Mouse (Mus musculus) liver, embryonic 15.5 days (tissue): ENCODE measurements around the gene Fam19a3. TPM values are rescaled to one million over a fixed set of nuclear protein-coding genes. Genes with fewer than 3 reads are reported as not detected.

Experiments
- ATAC-seq: fragments of 200-750 bp; cut with Nextera tagmentation; 2 replicates; pipeline ENCODE4 v1.8.0; 2017; ENCODE audit warnings: moderate number of reproducible peaks, mild to moderate bottlenecking, moderate library complexity; ENCODE audit not compliant: insufficient read depth
- H3K27ac ChIP-seq: fragments of 300-500 bp; sonication (generic); replicated peaks from 2 replicates; pipeline ENCODE4 v1.5.1; 2015; ENCODE audit warnings: mild to moderate bottlenecking, inconsistent platforms
- H3K27me3 ChIP-seq: fragments of 300-500 bp; sonication (generic); 2 replicates; pipeline ENCODE4 v1.6.1; 2015; ENCODE audit warnings: mild to moderate bottlenecking, inconsistent platforms
- H3K36me3 ChIP-seq: fragments of 300-500 bp; sonication (generic); replicated peaks from 2 replicates; pipeline ENCODE4 v1.6.1; 2015; ENCODE audit warnings: moderate library complexity, mild to moderate bottlenecking, inconsistent platforms
- H3K4me1 ChIP-seq: fragments of 300-500 bp; sonication (generic); replicated peaks from 2 replicates; pipeline ENCODE4 v1.6.1; 2015; ENCODE audit warnings: inconsistent platforms
- H3K4me2 ChIP-seq: fragments of 300-500 bp; sonication (generic); 2 replicates; pipeline ENCODE4 v1.6.1; 2015; ENCODE audit warnings: moderate library complexity, mild to moderate bottlenecking, inconsistent platforms
- H3K4me3 ChIP-seq: fragments of 300-500 bp; sonication (generic); replicated peaks from 2 replicates; pipeline ENCODE4 v1.5.1; 2015; ENCODE audit warnings: mild to moderate bottlenecking, inconsistent platforms
- H3K9ac ChIP-seq: fragments of 300-500 bp; sonication (generic); 2 replicates; pipeline ENCODE4 v1.6.1; 2015; ENCODE audit warnings: moderate library complexity, mild to moderate bottlenecking, inconsistent platforms
- H3K9me3 ChIP-seq: fragments of 300-500 bp; sonication (generic); replicated peaks from 2 replicates; pipeline ENCODE4 v1.6.1; 2016; ENCODE audit warnings: inconsistent platforms
- WGBS: fragments of 180-500 bp; shearing (Covaris S2); methylation state at CpG from one replicate; pipeline ENCODE4 v1.1.7; 2015; ENCODE audit warnings: mixed read lengths; ENCODE audit not compliant: insufficient replicate concordance; 5-methylcytosine and 5-hydroxymethylcytosine counted together
- polyA plus RNA-seq: library from polyadenylated mRNA; unstranded; fragments of >200 nt; fragmentation: Nextera tagmentation; extraction: Ambion mirVana; gene quantifications from 2 replicates; pipeline ENCODE4 v1.2.1, GENCODE M21; 2015

The Fam19a3 gene
- polyA plus RNA-seq, 1 experiment from 2014 or later = not detected

GRCm38 (mm10) chr3:104791671-104792070, 10.0 kb upstream of the Fam19a3 start:
- Histone ChIP-seq H3K4me3 (no peak overlapping the region), H3K27ac (no peak overlapping the region), H3K4me2 (no peak overlapping the region), H3K4me1 (peaks cover 50% of the 10 kb centered on the region), H3K36me3 (peaks cover 14% of the 10 kb centered on the region), H3K27me3 (peaks cover 41% of the 10 kb centered on the region), H3K9ac (no peak overlapping the region), H3K9me3 (no peaks in the 10 kb centered on the region)
- WGBS = 74% methylated on average over 8 of the region's 8 CpGs
- no peak for ATAC-seq

- Histone ChIP-seq H3K4me1 (peaks cover 46% of the 10 kb centered on the region), H3K9me3 (no peaks in the 10 kb centered on the region), H3K27me3 (peaks cover 47% of the 10 kb centered on the region), H3K27ac (no peak overlapping the region), H3K36me3 (peaks cover 11% of the 10 kb centered on the region; the same call in 1 of the 2 replicates), H3K9ac (no peak overlapping the region), H3K4me3 (no peak overlapping the region), H3K4me2 (0 out of 2 replicates have a peak overlapping the region, but pooled peaks have one; percentile 67)
- WGBS = 49% methylated on average over 4 of the region's 4 CpGs
- no peak for ATAC-seq
Observed at GRCm38 (mm10) chr3:104791017-104791416, 9.4 kb upstream of the Fam19a3 start.

GRCm38 (mm10) chr3:104790401-104790937, 8.8 kb upstream of the Fam19a3 start:
- H3K27ac ChIP-seq = no peak overlapping the region
- peaks cover 40% of the 10 kb centered on the region for H3K4me1 ChIP-seq
- WGBS = 35% methylated on average over 6 of the region's 6 CpGs
- no peak for ATAC-seq
- H3K27me3 ChIP-seq = peaks cover 52% of the 10 kb centered on the region
- H3K9me3 ChIP-seq = no peaks in the 10 kb centered on the region
- peaks cover 5% of the 10 kb centered on the region; the same call in 1 of the 2 replicates for H3K36me3 ChIP-seq
- peak overlapping the region; percentile 58; the same call in 1 of the 2 replicates for H3K4me3 ChIP-seq
- H3K9ac ChIP-seq = no peak overlapping the region
- peak overlapping the region; percentile 67 for H3K4me2 ChIP-seq

GRCm38 (mm10) chr3:104789822-104790221, 8.2 kb upstream of the Fam19a3 start:
- no peaks in the 10 kb centered on the region for H3K36me3 ChIP-seq
- no peak for ATAC-seq
- no peaks in the 10 kb centered on the region for H3K9me3 ChIP-seq
- H3K4me1 ChIP-seq = peaks cover 34% of the 10 kb centered on the region
- WGBS = 58% methylated on average over 13 of the region's 13 CpGs
- H3K27me3 ChIP-seq = peaks cover 59% of the 10 kb centered on the region
- peak overlapping the region; percentile 58 for H3K4me3 ChIP-seq
- H3K27ac ChIP-seq = no peak overlapping the region
- H3K4me2 ChIP-seq = peak overlapping the region; percentile 67
- no peak overlapping the region for H3K9ac ChIP-seq

- Histone ChIP-seq H3K4me2 (peak overlapping the region; percentile 67), H3K9me3 (no peaks in the 10 kb centered on the region), H3K36me3 (no peaks in the 10 kb centered on the region), H3K27me3 (peaks cover 64% of the 10 kb centered on the region), H3K4me3 (peak overlapping the region; percentile 58), H3K9ac (peak overlapping the region; percentile 43), H3K27ac (no peak overlapping the region), H3K4me1 (peaks cover 29% of the 10 kb centered on the region)
- peak; percentile 8; the same call in 1 of the 2 replicates for ATAC-seq
- WGBS = 16% methylated on average over 10 of the region's 10 CpGs
Observed at GRCm38 (mm10) chr3:104789312-104789605, 7.6 kb upstream of the Fam19a3 start.

GRCm38 (mm10) chr3:104788561-104789311, 7.1 kb upstream of the Fam19a3 start:
- Histone ChIP-seq H3K4me1 (peaks cover 24% of the 10 kb centered on the region), H3K27ac (0 out of 2 replicates have a peak overlapping the region, but pooled peaks have one; percentile 19), H3K4me2 (peak overlapping the region; percentile 67), H3K9me3 (no peaks in the 10 kb centered on the region), H3K36me3 (no peaks in the 10 kb centered on the region), H3K27me3 (peaks cover 69% of the 10 kb centered on the region), H3K9ac (peak overlapping the region; percentile 43), H3K4me3 (peak overlapping the region; percentile 58)
- ATAC-seq = peak; percentile 74
- WGBS = 2% methylated on average over 51 of the region's 52 CpGs

- H3K4me1 ChIP-seq = peaks cover 18% of the 10 kb centered on the region
- 0 out of 2 replicates have a peak within 1 kb of the TSS, but pooled peaks have one; percentile 19 for H3K27ac ChIP-seq
- no peaks in the 10 kb centered on the region for H3K36me3 ChIP-seq
- H3K4me2 ChIP-seq = peak within 1 kb of the TSS; percentile 67
- peaks cover 76% of the 10 kb centered on the region for H3K27me3 ChIP-seq
- H3K9ac ChIP-seq = peak within 1 kb of the TSS; percentile 43
- H3K9me3 ChIP-seq = no peaks in the 10 kb centered on the region
- ATAC-seq = no peak; the same call in 1 of the 2 replicates
- WGBS = 44% methylated on average over 3 of the region's 3 CpGs
- peak within 1 kb of the TSS; percentile 58 for H3K4me3 ChIP-seq
Observed at GRCm38 (mm10) chr3:104788075-104788474, 6.4 kb upstream of the Fam19a3 start, which contains the start of gene Rhoc. TSS of gene Rhoc (plus strand) at chr3:104788375.

- H3K9ac ChIP-seq = no peak overlapping the region
- no peak overlapping the region for H3K27ac ChIP-seq
- H3K9me3 ChIP-seq = no peaks in the 10 kb centered on the region
- H3K4me1 ChIP-seq = peaks cover 27% of the 10 kb centered on the region
- peaks cover 99% of the 10 kb centered on the region for H3K27me3 ChIP-seq
- no peak overlapping the region for H3K4me2 ChIP-seq
- H3K4me3 ChIP-seq = no peak overlapping the region
- ATAC-seq = no peak
- H3K36me3 ChIP-seq = no peaks in the 10 kb centered on the region
- WGBS = 66% methylated on average over 6 of the region's 6 CpGs
Observed at GRCm38 (mm10) chr3:104785284-104785683, 3.6 kb upstream of the Fam19a3 start.

GRCm38 (mm10) chr3:104783971-104784500, 2.4 kb upstream of the Fam19a3 start:
- 22% methylated on average over 14 of the region's 14 CpGs for WGBS
- H3K4me2 ChIP-seq = no peak overlapping the region
- H3K4me3 ChIP-seq = no peak overlapping the region
- ATAC-seq = no peak
- no peak overlapping the region for H3K9ac ChIP-seq
- H3K9me3 ChIP-seq = no peaks in the 10 kb centered on the region
- peaks cover 99% of the 10 kb centered on the region for H3K27me3 ChIP-seq
- no peak overlapping the region for H3K27ac ChIP-seq
- H3K4me1 ChIP-seq = peaks cover 21% of the 10 kb centered on the region
- no peaks in the 10 kb centered on the region for H3K36me3 ChIP-seq

- peak overlapping the region; percentile 76 for H3K4me2 ChIP-seq
- H3K4me3 ChIP-seq = peak overlapping the region; percentile 52; the same call in 1 of the 2 replicates
- H3K36me3 ChIP-seq = no peaks in the 10 kb centered on the region
- H3K27me3 ChIP-seq = peaks cover 99% of the 10 kb centered on the region
- H3K9ac ChIP-seq = no peak overlapping the region
- H3K4me1 ChIP-seq = peaks cover 25% of the 10 kb centered on the region
- no peak for ATAC-seq
- no peaks in the 10 kb centered on the region for H3K9me3 ChIP-seq
- no peak overlapping the region for H3K27ac ChIP-seq
- 17% methylated on average over 12 of the region's 12 CpGs for WGBS
Observed at GRCm38 (mm10) chr3:104782061-104782681, 531 bp upstream of the Fam19a3 start.
